Comparison of ENCODE assay signal across 8 mouse cellular contexts in the genomic region with DNA sequence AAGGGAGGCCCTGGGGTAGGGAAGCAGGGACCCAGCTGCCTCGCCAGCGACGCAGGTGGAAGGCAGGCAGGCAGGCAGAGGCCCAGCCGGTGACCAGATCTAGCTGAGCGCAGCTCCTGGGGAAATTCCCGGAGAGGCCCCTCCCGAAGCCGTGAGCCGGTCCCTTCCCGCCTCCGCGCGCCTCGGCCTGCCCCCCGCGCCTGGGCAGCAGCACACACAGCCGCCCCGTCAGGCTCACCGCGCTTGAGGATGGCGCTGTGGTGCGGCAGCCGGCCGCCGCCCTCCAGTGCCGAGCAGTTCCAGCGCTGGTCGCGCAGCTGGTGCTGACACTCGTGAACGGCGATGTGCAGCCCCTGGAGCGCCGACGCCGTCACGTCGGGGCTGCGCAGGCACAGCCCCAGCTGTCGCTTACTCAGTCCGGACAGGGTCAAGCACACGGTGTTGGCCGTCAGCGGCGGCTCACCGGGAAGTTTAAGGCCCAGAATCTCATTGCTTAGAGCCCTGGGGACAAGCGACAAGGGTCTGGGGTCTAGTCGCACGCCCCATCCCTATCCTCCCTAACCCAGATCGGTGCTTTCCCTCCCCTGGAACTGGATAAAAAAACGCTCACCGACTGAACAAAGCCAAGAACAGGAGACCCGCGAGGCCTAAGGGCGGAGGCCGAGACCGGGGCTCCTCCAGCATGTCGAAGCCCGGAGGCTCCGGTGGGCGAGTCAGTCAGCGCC. TPM values are rescaled to one million over a fixed set of nuclear protein-coding genes. Genes with fewer than 3 reads are reported as not detected.
DNase-seq lines count a peak whose midpoint lies in the region; ATAC-seq and TF ChIP-seq lines count a peak whose summit lies in the region.

No protein-coding gene starts in this region.

- 0 out of 2 replicates have a peak overlapping the region, but pooled peaks have one; percentile 13 for H3K9ac ChIP-seq in ES-E14 (ENCODE audit: insufficient read depth, low read depth, low read length, poor library complexity, severe bottlenecking)
- no peak overlapping the region for H3K9ac ChIP-seq in heart, postnatal 0 days (replicated peaks; ENCODE audit: low read depth, low read length)
- 0 out of 2 replicates have a peak overlapping the region, but pooled peaks have one; percentile 12 for H3K9ac ChIP-seq in limb, embryonic 11.5 days (ENCODE audit: low read length)

- 2% methylated on average over 62 of the region's 62 CpGs for WGBS in heart, postnatal 0 days
- WGBS in limb, embryonic 11.5 days: under 1% methylated on average over 62 of the region's 62 CpGs

- H3K36me3 ChIP-seq in ES-E14 (ENCODE audit: control insufficient read depth, insufficient read depth, low read length, poor library complexity, severe bottlenecking): no peaks in the 10 kb centered on the region
- H3K36me3 ChIP-seq in heart, postnatal 0 days (replicated peaks; ENCODE audit: control insufficient read depth, insufficient read depth, low read length): no peaks in the 10 kb centered on the region
- H3K36me3 ChIP-seq in limb, embryonic 11.5 days (ENCODE audit: control insufficient read depth, insufficient read depth, low read length): no peaks in the 10 kb centered on the region
- H3K36me3 ChIP-seq in myocyte (ENCODE audit: control insufficient read depth, insufficient read depth): no peaks in the 10 kb centered on the region

- no peaks in the 10 kb centered on the region for H3K79me2 ChIP-seq in myocyte (ENCODE audit: control insufficient read depth, insufficient read depth)

- H3K27me3 ChIP-seq in heart, postnatal 0 days (ENCODE audit: control insufficient read depth, insufficient read depth, low read length): peaks cover 87% of the 10 kb centered on the region
- H3K27me3 ChIP-seq in limb, embryonic 11.5 days (ENCODE audit: control insufficient read depth, insufficient read depth, low read length): peaks cover 100% of the 10 kb centered on the region
- H3K27me3 ChIP-seq in myocyte (ENCODE audit: control insufficient read depth, insufficient read depth, insufficient read length): no peaks in the 10 kb centered on the region

- TF ChIP-seq CTCF in heart, postnatal 0 days (IDR thresholded peaks at IDR 0.05; ENCODE audit: low read depth): 0 out of 2 replicates have a peak, but pooled peaks have one; percentile 7

- no peaks in the 10 kb centered on the region for H3K9me3 ChIP-seq in ES-E14 (ENCODE audit: control insufficient read depth, insufficient read depth, low read depth, low read length)
- H3K9me3 ChIP-seq in heart, postnatal 0 days (replicated peaks; ENCODE audit: control insufficient read depth, low read length): no peaks in the 10 kb centered on the region
- H3K9me3 ChIP-seq in limb, embryonic 11.5 days (ENCODE audit: control insufficient read depth, low read length): no peaks in the 10 kb centered on the region

- H3ac ChIP-seq in myocyte (ENCODE audit: control insufficient read depth, insufficient read length): no peak overlapping the region

- ATAC-seq in heart, postnatal 0 days (ENCODE audit: insufficient read depth, low read depth): peak; percentile 35; the same call in 1 of the 2 replicates
- ATAC-seq in limb, embryonic 11.5 days (ENCODE audit: insufficient number of reproducible peaks, low FRiP score, low TSS enrichment, low read depth): peak; percentile 73; the same call in 1 of the 2 replicates

- DNase-seq in adrenal gland, postnatal 14 days: peak; percentile 50
- no peak for DNase-seq in adrenal gland, adult (ENCODE audit: inconsistent age in 2 of 2, low spot score in 1 of 2)
- DNase-seq in ES-E14 (ENCODE audit: low read depth, low spot score): no peak
- no peak for DNase-seq in heart, postnatal 0 days (ENCODE audit: low spot score)
- peak; percentile 66 for DNase-seq in limb, embryonic 11.5 days (ENCODE audit: low spot score)
- no peak for DNase-seq in ovary, postnatal 36 days (ENCODE audit: low spot score)
- no peak for DNase-seq in cerebellum, adult 8-10 months

- no peak overlapping the region for H3K27ac ChIP-seq in ES-E14 (ENCODE audit: insufficient read depth, low read depth, low read length, poor library complexity, severe bottlenecking)
- no peak overlapping the region for H3K27ac ChIP-seq in heart, postnatal 0 days (ENCODE audit: low read depth)
- no peak overlapping the region for H3K27ac ChIP-seq in limb, embryonic 11.5 days (replicated peaks; ENCODE audit: low read depth, low read length)

- H3K4me3 ChIP-seq in ES-E14 (ENCODE audit: insufficient read depth in 1 of 2, low read depth in 1 of 2, low read length in 2 of 2, poor library complexity in 1 of 2, severe bottlenecking in 1 of 2) (peak overlapping the region; percentile 1 to 29; a peak in 1 of 4 replicates), myocyte (no peak overlapping the region)
- H3K4me3 ChIP-seq in heart, postnatal 0 days (ENCODE audit: low read depth, low read length): peak overlapping the region; percentile 28
- H3K4me3 ChIP-seq in limb, embryonic 11.5 days (ENCODE audit: low read depth, low read length): peak overlapping the region; percentile 20

- in situ Hi-C loops in ES-E14 (cut with MboI; ENCODE audit: low sequenced_read_pairs in 2 of 2, unreplicated experiment in 2 of 2): loop anchor here (5.0 to 25.0 kb wide), 2 partner anchors 311 to 321 kb away; partner anchors contain the start of genes C1ql4 (in 1 of the 2) and Dnajc22 (in 1 of the 2)

- peaks cover 0 to 21% of the 10 kb centered on the region in 2 experiments; a peak in 2 of 4 replicates for H3K4me1 ChIP-seq in ES-E14 (ENCODE audit: control insufficient read depth in 2 of 2, insufficient read depth in 2 of 2, low read length in 2 of 2, poor library complexity in 1 of 2)
- H3K4me1 ChIP-seq in heart, postnatal 0 days (ENCODE audit: control insufficient read depth, insufficient read depth): peaks cover 12% of the 10 kb centered on the region
- H3K4me1 ChIP-seq in limb, embryonic 11.5 days (ENCODE audit: control insufficient read depth, insufficient read depth, low read length): peaks cover 16% of the 10 kb centered on the region

- no peak for TF ChIP-seq POLR2A in myocyte (IDR thresholded peaks at IDR 0.05; ENCODE audit: insufficient read length, low read depth)

- peak overlapping the region; percentile 45 for H3K4me2 ChIP-seq in heart, postnatal 0 days (ENCODE audit: low read depth, low read length)
- peak overlapping the region; percentile 37 for H3K4me2 ChIP-seq in limb, embryonic 11.5 days (ENCODE audit: low read depth, severe bottlenecking)
- H3K4me2 ChIP-seq in myocyte (ENCODE audit: low read depth): no peak overlapping the region

- no peak for TF ChIP-seq EP300 in heart, postnatal 0 days (IDR thresholded peaks at IDR 0.05; ENCODE audit: low read depth)

TF ChIP-seq in ES-E14, 5 proteins besides CTCF, POLR2A, EP300 and RAD21 (continues in another document):
- TF ChIP-seq CHD2 (IDR thresholded peaks at IDR 0.05; ENCODE audit: low read depth, low read length) (no peak), MAFK (IDR thresholded peaks at IDR 0.05; ENCODE audit: insufficient read depth, low read depth, low read length) (no peak), ZNF384 (IDR thresholded peaks at IDR 0.05; ENCODE audit: low read depth, low read length) (no peak), ZC3H11A (IDR thresholded peaks at IDR 0.05; ENCODE audit: borderline replicate concordance, low read depth, low read length) (no peak)

TF ChIP-seq in myocyte, 11 proteins besides CTCF, POLR2A, EP300 and RAD21:
- TF ChIP-seq MYOG (IDR thresholded peaks at IDR 0.05; ENCODE audit: control insufficient read depth in 1 of 3, insufficient read depth in 1 of 3, insufficient read length in 2 of 3, low read depth in 2 of 3): peak in 2 of 3 experiments; percentile 72 to 74
- TF ChIP-seq TCF12 (IDR thresholded peaks at IDR 0.05; ENCODE audit: insufficient read depth, poor library complexity, severe bottlenecking): no peak
- TF ChIP-seq MYOD1 (IDR thresholded peaks at IDR 0.05; ENCODE audit: control insufficient read depth in 1 of 3, insufficient read length in 2 of 3, low read depth in 2 of 3): peak in 2 of 3 experiments; percentile 78 to 90

RNA-seq across cellular contexts. Expression of gene Wnt10b, which starts 1.5 kb away (rescaled TPM):
- 0.48 and 0.79 TPM in 2 replicates for total RNA-seq in adrenal gland, postnatal 14 days (2021)
- 1.1 and 1.3 TPM in 2 replicates for total RNA-seq in ES-E14 (2012; rRNA removed)
- not detected in 2 replicates for total RNA-seq in heart, postnatal 0 days (2014; rRNA removed; ENCODE audit: low replicate concordance)
- 0.07 TPM in 1 of 2 replicates, not detected in the other for polyA plus RNA-seq in heart, postnatal 0 days (2015; fragmentation: Nextera tagmentation; extraction: Ambion mirVana)
- polyA plus RNA-seq in limb, embryonic 11.5 days (2014; fragmentation: Nextera tagmentation; extraction: Ambion mirVana): 0.81 and 1.5 TPM in 2 replicates
- 3.3 TPM for polyA plus RNA-seq in myocyte (2012; fragmentation: generic; extraction: Trizol)

RNA-seq across cellular contexts. Expression of gene Wnt1, which starts 13.2 kb away (rescaled TPM):
- total RNA-seq in adrenal gland, postnatal 14 days (2021): not detected in 2 replicates
- total RNA-seq in ES-E14 (2012; rRNA removed): not detected in 2 replicates
- not detected in 2 replicates for total RNA-seq in heart, postnatal 0 days (2014; rRNA removed; ENCODE audit: low replicate concordance)
- polyA plus RNA-seq in heart, postnatal 0 days (2015; fragmentation: Nextera tagmentation; extraction: Ambion mirVana): not detected in 2 replicates
- not detected in 2 replicates for polyA plus RNA-seq in limb, embryonic 11.5 days (2014; fragmentation: Nextera tagmentation; extraction: Ambion mirVana)
- polyA plus RNA-seq in myocyte (2012; fragmentation: generic; extraction: Trizol): 0.06 TPM

RNA-seq across cellular contexts. Expression of gene Arf3, which starts 13.4 kb away (rescaled TPM):
- total RNA-seq in adrenal gland, postnatal 14 days (2021): 98.5 and 104 TPM in 2 replicates
- 26.2 and 41.2 TPM in 2 replicates for total RNA-seq in ES-E14 (2012; rRNA removed)
- 27.6 and 28.7 TPM in 2 replicates for total RNA-seq in heart, postnatal 0 days (2014; rRNA removed; ENCODE audit: low replicate concordance)
- polyA plus RNA-seq in heart, postnatal 0 days (2015; fragmentation: Nextera tagmentation; extraction: Ambion mirVana): 15.9 and 17.3 TPM in 2 replicates
- polyA plus RNA-seq in limb, embryonic 11.5 days (2014; fragmentation: Nextera tagmentation; extraction: Ambion mirVana): 34.7 and 36.4 TPM in 2 replicates
- polyA plus RNA-seq in myocyte (2012; fragmentation: generic; extraction: Trizol): 72.0 TPM

RNA-seq across cellular contexts. Expression of gene Ddn, which starts 32.8 kb away (rescaled TPM):
- total RNA-seq in adrenal gland, postnatal 14 days (2021): 0.11 TPM in 1 of 2 replicates, not detected in the other
- 0.11 and 0.22 TPM in 2 replicates for total RNA-seq in ES-E14 (2012; rRNA removed)
- total RNA-seq in heart, postnatal 0 days (2014; rRNA removed; ENCODE audit: low replicate concordance): 1.4 and 1.9 TPM in 2 replicates
- 0.11 TPM in 2 replicates for polyA plus RNA-seq in heart, postnatal 0 days (2015; fragmentation: Nextera tagmentation; extraction: Ambion mirVana)
- polyA plus RNA-seq in limb, embryonic 11.5 days (2014; fragmentation: Nextera tagmentation; extraction: Ambion mirVana): not detected in 2 replicates
- 0.11 TPM for polyA plus RNA-seq in myocyte (2012; fragmentation: generic; extraction: Trizol)

RNA-seq across cellular contexts. Expression of gene Fkbp11, which starts 48.4 kb away (rescaled TPM):
- 7.2 and 7.7 TPM in 2 replicates for total RNA-seq in adrenal gland, postnatal 14 days (2021)
- total RNA-seq in ES-E14 (2012; rRNA removed): 105 and 119 TPM in 2 replicates
- total RNA-seq in heart, postnatal 0 days (2014; rRNA removed; ENCODE audit: low replicate concordance): 4.3 and 26.7 TPM in 2 replicates
- 21.7 and 22.0 TPM in 2 replicates for polyA plus RNA-seq in heart, postnatal 0 days (2015; fragmentation: Nextera tagmentation; extraction: Ambion mirVana)
- polyA plus RNA-seq in limb, embryonic 11.5 days (2014; fragmentation: Nextera tagmentation; extraction: Ambion mirVana): 24.3 and 25.7 TPM in 2 replicates
- 52.9 TPM for polyA plus RNA-seq in myocyte (2012; fragmentation: generic; extraction: Trizol)

Comparison
In these comparisons a context has a peak if more than half of its experiments do, and no peak if none do; other contexts are left out.
1. DNase-seq: peak in adrenal gland, postnatal 14 days (single experiment) and limb, embryonic 11.5 days (single experiment); none in adrenal gland, adult (0 of 2), ES-E14 (single experiment), heart, postnatal 0 days (single experiment), ovary, postnatal 36 days (single experiment) and cerebellum, adult 8-10 months (single experiment).